Mouse (Mus musculus) limb, embryonic 13.5 days (tissue): ENCODE measurements around the gene Gpam. TPM values are rescaled to one million over a fixed set of nuclear protein-coding genes. Genes with fewer than 3 reads are reported as not detected.
A peak's percentile ranks its signal among the peaks of the same experiment; 100 is the strongest.

Source experiments
- ATAC-seq: fragments of 200-750 bp; cut with Nextera tagmentation; 2 replicates; pipeline ENCODE4 v1.8.0; 2017; ENCODE audit warnings: low read depth, moderate number of reproducible peaks, moderate TSS enrichment; ENCODE audit not compliant: low FRiP score
- H3K27ac ChIP-seq: fragments of 300-500 bp; sonication (generic); 2 replicates; pipeline ENCODE4 v1.5.1; 2015; ENCODE audit warnings: inconsistent platforms, mild to moderate bottlenecking, moderate library complexity
- H3K27me3 ChIP-seq: fragments of 300-500 bp; sonication (generic); 2 replicates; pipeline ENCODE4 v1.6.1; 2015; ENCODE audit warnings: mild to moderate bottlenecking, inconsistent platforms
- H3K36me3 ChIP-seq: fragments of 300-500 bp; sonication (generic); 2 replicates; pipeline ENCODE4 v1.6.1; 2015; ENCODE audit warnings: inconsistent platforms, mild to moderate bottlenecking, moderate library complexity
- H3K4me1 ChIP-seq: fragments of 300-500 bp; sonication (generic); 2 replicates; pipeline ENCODE4 v1.6.1; 2015; ENCODE audit warnings: inconsistent platforms
- H3K4me2 ChIP-seq: fragments of 300-500 bp; sonication (generic); replicated peaks from 2 replicates; pipeline ENCODE4 v1.6.1; 2015; ENCODE audit warnings: inconsistent platforms, mild to moderate bottlenecking, moderate library complexity
- H3K4me3 ChIP-seq: fragments of 300-500 bp; sonication (generic); 2 replicates; pipeline ENCODE4 v1.5.1; 2015; ENCODE audit warnings: moderate library complexity, mild to moderate bottlenecking, inconsistent platforms
- H3K9ac ChIP-seq: fragments of 300-500 bp; sonication (generic); 2 replicates; pipeline ENCODE4 v1.6.1; 2015; ENCODE audit warnings: mild to moderate bottlenecking, inconsistent platforms
- H3K9me3 ChIP-seq: fragments of 300-500 bp; sonication (generic); 2 replicates; pipeline ENCODE4 v1.6.1; 2016; ENCODE audit warnings: inconsistent platforms
- WGBS: fragments of 180-500 bp; shearing (Covaris S2); methylation state at CpG from one replicate; pipeline ENCODE4 v1.1.7; 2015; 5-methylcytosine and 5-hydroxymethylcytosine counted together
- polyA plus RNA-seq: library from polyadenylated mRNA; unstranded; fragments of >200 nt; fragmentation: Nextera tagmentation; extraction: Ambion mirVana; gene quantifications from 2 replicates; pipeline ENCODE4 v1.2.1, GENCODE M21; 2015

The Gpam gene
- polyA plus RNA-seq, 1 experiment from 2014 or later = 15.4 TPM

DNA sequence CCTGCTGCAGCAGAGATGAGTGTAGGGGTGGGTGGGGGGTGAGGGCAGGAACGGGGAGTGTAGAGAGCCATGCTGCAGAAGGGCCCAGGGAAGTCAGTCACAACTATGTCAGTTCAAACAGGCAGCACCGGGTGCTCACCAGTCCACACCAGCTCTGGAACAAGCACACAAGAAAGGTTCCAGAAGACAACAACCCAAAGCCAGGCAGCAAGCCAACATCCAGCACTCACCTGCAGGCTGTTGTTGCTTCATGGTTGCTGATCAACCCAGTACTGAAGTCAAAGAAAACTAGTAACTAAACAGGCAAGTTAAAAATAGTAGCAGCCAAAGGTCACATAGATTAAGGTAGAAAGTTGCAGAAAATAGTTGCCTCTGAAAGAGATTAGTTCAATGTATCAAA lies 7.5 kb downstream of the Gpam start:
- no peak overlapping the region for H3K4me2 ChIP-seq
- 66% methylated on average over 2 of the region's 2 CpGs for WGBS
- no peaks in the 10 kb centered on the region for H3K36me3 ChIP-seq
- H3K27me3 ChIP-seq = no peaks in the 10 kb centered on the region
- H3K4me1 ChIP-seq = peaks cover 5% of the 10 kb centered on the region; the same call in 1 of the 2 replicates
- ATAC-seq = no peak
- H3K9ac ChIP-seq = no peak overlapping the region
- H3K27ac ChIP-seq = no peak overlapping the region
- H3K4me3 ChIP-seq = no peak overlapping the region
- no peaks in the 10 kb centered on the region for H3K9me3 ChIP-seq

DNA sequence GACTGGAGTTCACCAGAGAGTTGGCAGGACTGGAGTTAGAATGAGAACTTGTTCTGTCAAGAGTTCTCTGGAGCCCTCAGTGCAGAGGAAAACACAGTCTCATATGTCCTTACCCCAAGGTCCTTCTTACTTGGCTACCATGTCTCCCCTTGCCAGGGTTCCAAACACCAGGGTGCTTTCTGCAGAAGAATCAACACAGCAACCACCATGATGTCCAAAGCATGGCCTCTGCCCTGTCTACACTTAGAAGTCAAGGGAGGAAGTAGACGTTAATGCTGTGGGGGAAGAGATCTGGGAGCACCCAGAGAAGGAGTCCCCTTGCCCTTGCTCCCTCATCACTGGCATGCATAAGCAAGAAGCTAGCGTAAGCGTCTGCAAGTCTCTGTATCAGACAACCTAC lies 9.0 kb downstream of the Gpam start:
- no peak for ATAC-seq
- WGBS = 81% methylated on average over 3 of the region's 3 CpGs
- H3K36me3 ChIP-seq = no peaks in the 10 kb centered on the region

DNA sequence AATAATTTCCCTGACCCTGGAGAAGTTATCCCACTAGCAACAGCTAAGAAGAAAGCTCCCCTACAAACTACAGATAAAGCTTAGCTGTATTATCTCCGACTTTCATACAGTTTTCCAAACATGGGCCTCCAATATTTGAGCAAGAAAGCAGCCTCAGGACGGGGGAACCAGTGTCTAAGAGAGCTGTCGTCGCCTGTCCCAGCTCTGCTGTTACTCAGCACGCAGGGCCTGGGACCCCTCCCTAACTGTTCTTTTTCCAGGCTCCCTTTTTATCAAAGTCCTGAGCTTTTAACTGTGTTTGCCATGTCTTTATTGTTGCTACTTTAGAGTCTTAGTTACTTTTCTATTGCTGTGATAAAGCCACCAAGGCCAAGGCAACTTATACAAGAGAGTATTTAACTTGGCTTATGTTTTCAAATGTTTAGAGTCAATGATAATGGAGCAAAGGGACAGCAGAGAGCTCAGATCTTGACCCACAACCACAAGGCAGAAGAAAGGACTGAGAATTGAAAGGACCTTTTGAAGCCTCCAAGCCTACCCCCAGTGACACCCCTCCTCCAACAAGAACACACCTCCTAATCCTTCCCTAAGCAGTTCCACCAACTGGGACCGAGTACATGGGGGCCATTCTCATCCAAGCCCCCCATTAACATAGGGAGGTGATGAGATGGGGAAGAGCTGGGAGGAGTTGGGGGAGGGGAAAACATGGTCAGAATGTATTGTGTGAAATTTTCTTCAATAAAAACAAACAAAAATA lies 9.8 kb downstream of the Gpam start:
- no peak for ATAC-seq
- Histone ChIP-seq H3K4me1 (no peaks in the 10 kb centered on the region), H3K9ac (no peak overlapping the region), H3K4me2 (no peak overlapping the region), H3K36me3 (no peaks in the 10 kb centered on the region), H3K27ac (no peak overlapping the region), H3K4me3 (no peak overlapping the region), H3K9me3 (no peaks in the 10 kb centered on the region), H3K27me3 (no peaks in the 10 kb centered on the region)
- 72% methylated on average over 6 of the region's 6 CpGs for WGBS

More for the DNA sequence above, 9.0 kb downstream of the Gpam start:
- Histone ChIP-seq H3K9me3 (no peaks in the 10 kb centered on the region), H3K27ac (no peak overlapping the region), H3K9ac (no peak overlapping the region), H3K4me2 (no peak overlapping the region), H3K4me1 (no peaks in the 10 kb centered on the region), H3K27me3 (no peaks in the 10 kb centered on the region), H3K4me3 (no peak overlapping the region)

DNA sequence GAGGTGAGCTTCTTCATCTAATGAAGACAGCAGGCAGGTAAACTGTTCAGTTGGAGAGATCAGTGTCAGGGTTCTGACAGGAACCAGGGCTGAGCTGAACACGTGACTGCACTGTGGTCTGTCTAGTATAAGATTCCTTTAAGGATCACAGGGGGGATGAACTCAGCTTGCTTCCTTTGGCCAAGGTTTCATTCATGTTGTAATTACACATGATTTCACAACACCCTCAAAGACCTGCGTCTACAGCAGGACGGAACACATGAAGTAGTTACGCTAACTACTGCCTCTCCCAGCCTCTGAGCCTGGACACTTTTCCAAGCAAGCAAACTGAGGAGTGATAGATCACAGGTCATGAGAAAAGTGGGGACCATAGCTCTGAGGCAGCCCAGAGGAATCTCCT lies 11.5 kb downstream of the Gpam start:
- H3K4me1 ChIP-seq = no peaks in the 10 kb centered on the region

DNA sequence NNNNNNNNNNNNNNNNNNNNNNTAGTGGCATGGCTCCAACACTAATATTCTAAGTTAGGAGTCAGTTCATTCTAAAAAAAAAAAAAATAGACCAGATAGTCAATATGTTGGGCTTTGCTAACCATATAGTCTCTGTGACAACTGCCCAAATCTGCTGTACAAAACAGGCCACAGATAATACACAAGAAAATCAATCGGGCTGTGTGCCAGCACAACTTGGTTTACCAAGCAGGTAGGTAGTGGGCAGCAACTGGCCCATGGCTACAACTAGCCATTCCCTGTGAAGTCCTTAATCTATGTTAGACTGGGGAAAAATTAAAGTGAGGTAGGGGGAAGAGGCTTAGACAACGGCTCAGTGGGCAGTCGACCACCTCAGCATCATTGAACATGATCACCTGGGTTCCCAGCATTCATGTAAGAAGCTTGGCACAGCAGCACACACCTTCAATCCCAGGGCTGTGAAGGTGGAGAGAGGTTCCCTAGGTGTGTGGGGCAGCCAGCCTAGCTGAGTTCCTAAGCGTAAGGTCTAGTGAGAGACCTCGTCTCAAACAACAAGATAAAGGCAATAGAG lies 12.1 kb downstream of the Gpam start:
- Histone ChIP-seq H3K9ac (no peak overlapping the region), H3K27ac (no peak overlapping the region), H3K36me3 (no peaks in the 10 kb centered on the region), H3K9me3 (no peaks in the 10 kb centered on the region), H3K4me3 (no peak overlapping the region), H3K4me2 (no peak overlapping the region), H3K4me1 (no peaks in the 10 kb centered on the region), H3K27me3 (no peaks in the 10 kb centered on the region)
- ATAC-seq = no peak
- WGBS = 88% methylated on average over 5 of the region's 5 CpGs

More for the DNA sequence above, 11.5 kb downstream of the Gpam start:
- no peak overlapping the region for H3K4me3 ChIP-seq
- H3K4me2 ChIP-seq = no peak overlapping the region
- no peak overlapping the region for H3K27ac ChIP-seq
- no peaks in the 10 kb centered on the region for H3K36me3 ChIP-seq
- ATAC-seq = no peak
- 92% methylated on average over 4 of the region's 4 CpGs for WGBS
- no peak overlapping the region for H3K9ac ChIP-seq
- no peaks in the 10 kb centered on the region for H3K27me3 ChIP-seq
- H3K9me3 ChIP-seq = no peaks in the 10 kb centered on the region

DNA sequence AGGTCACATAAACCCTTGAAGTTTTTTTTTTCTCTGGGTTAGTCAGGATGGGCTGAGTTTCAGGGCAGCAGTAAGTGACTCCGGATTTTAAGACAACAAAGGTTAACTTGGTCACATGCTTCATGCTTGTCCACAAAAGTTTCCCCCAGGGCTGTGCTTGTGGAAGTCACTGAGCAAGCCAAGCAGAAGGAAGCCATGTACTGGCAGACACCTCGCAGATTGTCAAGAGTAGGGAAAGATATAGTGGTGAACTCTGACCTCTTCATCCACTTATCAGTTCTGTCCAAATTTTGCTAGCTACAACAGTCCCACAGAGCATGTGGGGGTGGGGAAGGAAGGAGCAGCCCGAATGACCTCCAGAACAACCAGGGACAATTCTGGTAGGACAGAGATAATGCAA lies 19.1 kb downstream of the Gpam start:
- Histone ChIP-seq H3K4me1 (no peaks in the 10 kb centered on the region), H3K4me3 (no peak overlapping the region), H3K9ac (no peak overlapping the region), H3K27me3 (no peaks in the 10 kb centered on the region), H3K9me3 (no peaks in the 10 kb centered on the region), H3K27ac (no peak overlapping the region), H3K36me3 (no peaks in the 10 kb centered on the region), H3K4me2 (no peak overlapping the region)
- ATAC-seq = no peak
- 62% methylated on average over 3 of the region's 3 CpGs for WGBS

DNA sequence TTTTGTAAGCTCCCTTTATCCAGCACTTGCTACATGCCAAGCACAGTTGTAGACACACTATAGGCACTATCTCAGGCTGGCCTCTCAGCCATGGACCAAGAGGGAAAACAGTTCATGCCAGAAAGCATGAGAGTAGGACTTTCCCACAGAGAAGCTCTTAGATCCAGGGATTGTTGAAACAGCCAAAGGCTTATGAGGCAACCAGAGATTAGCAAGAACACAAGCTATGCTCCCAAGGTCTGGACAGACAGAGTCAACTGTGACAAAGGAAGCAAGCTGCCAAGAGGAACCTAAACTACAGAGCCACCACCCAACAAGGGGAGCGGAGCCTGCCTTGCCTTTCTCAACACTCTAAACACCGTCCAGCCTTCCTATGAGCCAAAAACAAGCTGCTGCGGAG lies 21.1 kb downstream of the Gpam start:
- ATAC-seq = no peak
- Histone ChIP-seq H3K4me2 (no peak overlapping the region), H3K4me3 (no peak overlapping the region), H3K27ac (no peak overlapping the region), H3K9ac (no peak overlapping the region), H3K27me3 (no peaks in the 10 kb centered on the region), H3K9me3 (no peaks in the 10 kb centered on the region), H3K36me3 (no peaks in the 10 kb centered on the region), H3K4me1 (no peaks in the 10 kb centered on the region)
- 83% methylated on average over 3 of the region's 3 CpGs for WGBS

DNA sequence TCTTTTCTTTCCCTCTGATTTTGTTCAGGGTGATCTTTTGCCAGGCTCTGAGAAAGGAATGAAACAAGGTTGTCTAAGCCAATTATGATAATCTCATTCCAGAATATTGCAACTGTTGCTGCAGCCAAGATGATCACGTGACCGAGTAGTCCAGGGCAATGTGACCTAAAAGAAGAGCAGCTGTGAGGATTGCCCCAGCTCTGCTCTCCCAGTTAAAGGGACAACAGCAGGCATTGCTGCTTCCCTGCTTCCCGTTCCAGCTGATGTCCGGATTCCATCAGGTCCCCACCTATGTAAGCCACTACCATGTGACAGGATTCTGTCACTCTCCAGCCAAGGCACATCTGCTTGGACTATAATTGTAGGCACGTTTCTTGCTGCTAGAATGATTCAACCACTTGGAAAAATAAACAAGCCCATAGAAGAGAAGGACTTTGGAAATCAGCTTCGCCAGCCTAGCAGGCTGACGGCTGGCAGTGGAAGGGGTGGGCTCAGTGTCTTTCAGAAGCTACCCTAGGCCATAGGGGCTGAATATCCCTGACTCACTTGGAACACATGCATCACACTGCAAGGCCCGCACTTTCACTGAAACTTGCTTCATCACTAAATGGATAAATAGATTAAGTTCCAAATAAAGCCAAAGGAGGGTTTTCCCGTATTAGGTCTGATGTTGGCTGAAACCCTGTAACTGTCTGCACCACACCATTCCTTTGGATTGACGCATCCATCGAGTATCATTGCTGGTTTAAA lies 23.8 kb downstream of the Gpam start:
- Histone ChIP-seq H3K4me2 (no peak overlapping the region), H3K36me3 (no peaks in the 10 kb centered on the region), H3K9ac (no peak overlapping the region), H3K9me3 (no peaks in the 10 kb centered on the region), H3K4me3 (no peak overlapping the region), H3K4me1 (peaks cover 12% of the 10 kb centered on the region), H3K27ac (no peak overlapping the region), H3K27me3 (no peaks in the 10 kb centered on the region)
- no peak for ATAC-seq
- 71% methylated on average over 11 of the region's 11 CpGs for WGBS

DNA sequence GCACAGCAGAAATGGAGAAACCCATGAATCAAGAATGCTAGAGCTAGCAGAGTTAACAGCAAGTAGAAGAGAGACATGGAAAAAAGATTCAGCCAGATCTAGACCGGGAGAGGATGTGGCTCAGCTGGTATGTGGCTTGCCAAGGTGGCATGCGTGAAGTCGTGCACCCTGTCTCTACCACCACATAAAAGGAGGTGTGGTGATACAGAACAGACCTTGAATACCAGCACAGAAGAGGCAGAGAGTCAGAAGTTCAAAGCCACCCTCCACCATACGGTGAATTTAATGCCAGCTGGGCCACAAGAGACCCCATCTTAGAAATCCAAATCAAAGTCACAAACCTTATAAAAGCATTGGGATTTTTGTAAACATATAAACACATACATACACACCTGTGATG lies 25.4 kb downstream of the Gpam start:
- no peak overlapping the region for H3K4me2 ChIP-seq

DNA sequence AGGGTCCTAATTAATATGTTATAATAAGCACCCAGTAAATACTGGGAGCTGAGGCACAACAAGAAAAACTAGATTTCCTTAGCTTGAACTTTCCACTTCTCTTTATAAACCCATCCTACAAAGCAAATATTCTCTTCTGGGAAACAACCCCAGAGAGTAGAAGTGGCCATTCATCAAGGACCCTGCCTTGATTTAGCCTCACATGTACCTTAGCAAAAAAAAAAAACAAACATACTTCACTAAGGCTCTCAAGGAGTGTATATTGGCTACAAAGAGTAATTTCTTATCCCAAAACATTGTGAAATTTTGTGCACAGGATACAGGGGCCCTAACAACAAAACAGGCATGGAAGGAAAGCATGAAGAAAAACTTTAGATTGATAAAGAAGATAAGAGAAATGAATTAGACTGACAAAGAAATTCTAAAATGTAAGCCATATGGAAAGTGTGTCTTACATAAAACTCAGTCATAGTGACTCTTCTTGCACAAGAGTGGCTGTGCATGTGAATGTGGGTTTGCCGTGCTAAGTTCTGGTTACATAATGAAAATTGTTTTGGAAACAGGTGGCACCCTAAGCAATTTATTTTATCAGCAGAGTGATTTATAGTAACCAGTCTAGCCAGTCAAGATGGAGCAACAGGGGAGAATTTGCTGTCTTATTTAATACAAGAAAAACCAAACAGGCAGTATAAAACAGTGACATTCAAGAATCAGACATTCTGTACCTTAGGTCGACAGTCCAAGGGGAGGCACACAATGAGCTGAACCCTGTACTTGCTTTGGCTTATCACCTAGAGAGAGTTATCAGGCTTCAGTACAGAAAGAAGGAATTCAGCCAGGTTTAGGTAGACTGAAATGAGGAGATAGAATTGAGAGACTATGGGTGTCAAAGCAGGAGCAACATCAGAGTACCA lies 26.6 kb downstream of the Gpam start:
- peaks cover 13% of the 10 kb centered on the region for H3K4me1 ChIP-seq
- peak overlapping the region; percentile 98 for H3K4me3 ChIP-seq
- H3K4me2 ChIP-seq = peak overlapping the region; percentile 94
- no peaks in the 10 kb centered on the region for H3K9me3 ChIP-seq
- H3K36me3 ChIP-seq = peaks cover 6% of the 10 kb centered on the region
- WGBS = 68% methylated on average over 2 of the region's 2 CpGs
- peak overlapping the region; percentile 90 for H3K9ac ChIP-seq
- no peaks in the 10 kb centered on the region for H3K27me3 ChIP-seq
- no peak for ATAC-seq
- no peak overlapping the region for H3K27ac ChIP-seq

More for the DNA sequence above, 25.4 kb downstream of the Gpam start:
- Histone ChIP-seq H3K4me1 (peaks cover 13% of the 10 kb centered on the region), H3K4me3 (no peak overlapping the region), H3K36me3 (no peaks in the 10 kb centered on the region), H3K27me3 (no peaks in the 10 kb centered on the region), H3K9me3 (no peaks in the 10 kb centered on the region), H3K9ac (no peak overlapping the region), H3K27ac (no peak overlapping the region)
- 79% methylated on average over 4 of the region's 4 CpGs for WGBS
- no peak for ATAC-seq

DNA sequence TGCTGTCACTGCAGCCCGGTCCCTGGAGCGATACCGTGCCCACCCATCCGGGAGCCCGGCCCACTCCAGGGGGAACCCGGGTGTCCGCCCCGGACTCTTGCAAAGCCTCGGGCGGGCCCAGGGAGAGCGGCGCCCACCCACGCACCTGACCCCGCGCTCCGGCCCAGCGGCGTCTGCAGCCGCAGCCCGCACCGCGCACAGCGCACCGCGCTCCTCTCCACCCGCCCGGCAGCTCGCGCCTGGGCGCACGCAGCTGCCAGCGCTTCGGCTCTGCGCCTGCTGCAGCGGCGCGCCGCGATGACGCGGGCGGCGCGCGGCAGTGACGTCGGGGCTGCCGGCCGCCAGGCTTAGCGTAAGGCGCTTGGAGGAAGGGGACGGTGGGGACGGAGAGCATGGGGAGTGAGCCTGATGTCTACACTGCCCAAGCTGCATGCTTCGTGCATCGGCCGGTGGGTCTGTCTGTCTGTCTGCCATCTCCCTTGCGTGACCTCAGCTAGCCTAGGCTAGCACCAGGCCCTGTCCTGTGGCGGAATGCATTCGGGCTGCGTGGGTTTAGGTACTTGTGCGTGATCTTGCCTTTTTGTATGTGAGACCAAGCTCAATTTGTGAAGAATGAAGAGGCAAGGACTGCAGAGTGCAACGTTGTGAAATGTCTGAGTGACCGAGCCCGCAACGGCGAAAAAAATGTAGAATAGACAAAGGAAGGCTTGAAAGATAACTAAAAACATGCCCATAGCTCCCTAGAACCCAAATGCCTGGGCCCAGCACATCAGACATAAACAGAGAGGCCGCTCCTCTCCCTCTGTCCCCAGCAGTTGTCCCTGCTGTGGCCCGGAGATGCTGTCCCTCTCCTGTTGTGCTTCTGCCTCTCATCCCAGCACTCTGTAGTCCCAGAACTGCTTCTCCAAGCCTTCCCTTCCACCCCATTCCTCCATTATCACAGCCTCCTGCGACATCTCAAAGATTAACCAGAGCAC lies 27.6 kb downstream of the Gpam start:
- Histone ChIP-seq H3K9me3 (no peaks in the 10 kb centered on the region), H3K27me3 (no peaks in the 10 kb centered on the region), H3K36me3 (peaks cover 11% of the 10 kb centered on the region), H3K4me1 (peaks cover 13% of the 10 kb centered on the region), H3K9ac (peak overlapping the region; percentile 90), H3K4me2 (peak overlapping the region; percentile 94), H3K4me3 (peak overlapping the region; percentile 98), H3K27ac (peak overlapping the region; percentile 70)
- peak; percentile 90 for ATAC-seq
- 1% methylated on average over 68 of the region's 69 CpGs for WGBS
